Mouse (Mus musculus): Measurements from ENCODE around the gene Gpr18. TPM values are rescaled to one million over a fixed set of nuclear protein-coding genes. Genes with fewer than 3 reads are reported as not detected.
"Not testable (repeated sequence)": the region's sequence is repeated elsewhere in the genome, so short reads cannot be mapped to it uniquely, and the experiment has no call there.

Gpr18 gene
- polyA plus RNA-seq, 1 experiment from 2014 or later = not detected

DNA sequence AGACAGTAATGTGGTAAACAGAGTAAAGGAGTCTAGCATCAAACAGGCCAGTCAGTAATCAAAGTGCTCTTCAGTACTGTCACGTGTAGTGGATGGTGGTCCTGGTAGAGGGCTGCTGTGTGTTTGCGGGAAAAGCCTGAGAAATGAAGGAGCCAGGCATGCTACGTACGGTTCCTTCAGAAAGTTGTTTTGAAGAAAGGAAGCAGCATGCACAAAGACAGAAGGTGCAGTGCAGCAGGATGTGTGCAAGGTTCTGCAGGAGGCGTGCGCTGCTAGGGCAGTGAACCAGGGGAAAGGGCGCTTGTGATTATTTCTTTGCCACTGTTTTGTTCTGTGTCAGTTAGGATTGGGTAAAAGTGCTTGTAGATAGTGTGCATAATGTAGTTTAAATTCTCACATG is 34.4 kb downstream of the Gpr18 start:
- Histone ChIP-seq H3K36me3 (replicated peaks; ENCODE audit: control insufficient read depth, insufficient read depth) (no peaks in the 10 kb centered on the region), H3K27me3 (ENCODE audit: control insufficient read depth, insufficient read depth, low read length) (no peaks in the 10 kb centered on the region), H3K4me3 (replicated peaks; ENCODE audit: low read length) (no peak overlapping the region), H3K4me1 (replicated peaks; ENCODE audit: control insufficient read depth, insufficient read depth, low read length) (peaks cover 19% of the 10 kb centered on the region), H3K4me2 (replicated peaks) (no peak overlapping the region), H3K9me3 (ENCODE audit: control insufficient read depth, low read length) (no peaks in the 10 kb centered on the region), H3K27ac (no peak overlapping the region), H3K9ac (no peak overlapping the region)
- 94% methylated on average over 7 of the region's 7 CpGs for WGBS
- DNase-seq (ENCODE audit: low spot score) = no peak
- no peak for ATAC-seq (ENCODE audit: low FRiP score)

DNA sequence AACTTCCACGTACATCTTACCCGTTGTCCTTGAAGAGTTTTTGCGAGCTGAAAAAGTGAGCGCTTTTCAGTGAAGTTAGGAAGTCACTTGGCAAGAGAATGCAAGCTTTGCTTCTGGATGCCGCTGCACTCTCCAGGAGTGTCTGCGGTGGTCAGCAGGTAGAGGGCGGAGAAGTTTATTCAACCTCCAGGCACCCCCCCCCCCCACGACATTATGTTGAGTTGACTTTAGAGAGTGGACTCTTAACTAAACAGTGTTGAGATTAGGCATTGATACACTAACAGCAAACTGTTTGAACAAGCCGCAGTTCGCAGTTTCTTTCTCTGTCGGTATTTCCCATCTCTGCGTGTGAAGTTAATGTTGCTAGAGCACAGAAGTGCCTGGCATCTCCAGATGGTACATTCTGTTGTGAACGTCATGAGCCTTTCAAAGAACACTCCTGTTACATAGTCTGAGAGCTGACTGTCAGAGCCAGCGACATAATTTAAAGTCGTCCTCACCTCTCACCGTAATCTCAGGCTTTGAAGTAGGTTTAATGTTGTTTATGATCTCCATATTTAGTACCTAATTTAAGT is 36.2 kb downstream of the Gpr18 start:
- Histone ChIP-seq H3K27me3 (ENCODE audit: control insufficient read depth, insufficient read depth, low read length) (no peaks in the 10 kb centered on the region), H3K9me3 (ENCODE audit: control insufficient read depth, low read length) (no peaks in the 10 kb centered on the region), H3K4me1 (replicated peaks; ENCODE audit: control insufficient read depth, insufficient read depth, low read length) (peaks cover 19% of the 10 kb centered on the region), H3K27ac (no peak overlapping the region), H3K36me3 (replicated peaks; ENCODE audit: control insufficient read depth, insufficient read depth) (no peaks in the 10 kb centered on the region), H3K4me2 (replicated peaks) (peak overlapping the region; percentile 69), H3K9ac (peak overlapping the region; percentile 72), H3K4me3 (replicated peaks; ENCODE audit: low read length) (peak overlapping the region; percentile 75)
- no peak for ATAC-seq (ENCODE audit: low FRiP score)
- DNase-seq (ENCODE audit: low spot score) = no peak
- WGBS = 23% methylated on average over 16 of the region's 16 CpGs

DNA sequence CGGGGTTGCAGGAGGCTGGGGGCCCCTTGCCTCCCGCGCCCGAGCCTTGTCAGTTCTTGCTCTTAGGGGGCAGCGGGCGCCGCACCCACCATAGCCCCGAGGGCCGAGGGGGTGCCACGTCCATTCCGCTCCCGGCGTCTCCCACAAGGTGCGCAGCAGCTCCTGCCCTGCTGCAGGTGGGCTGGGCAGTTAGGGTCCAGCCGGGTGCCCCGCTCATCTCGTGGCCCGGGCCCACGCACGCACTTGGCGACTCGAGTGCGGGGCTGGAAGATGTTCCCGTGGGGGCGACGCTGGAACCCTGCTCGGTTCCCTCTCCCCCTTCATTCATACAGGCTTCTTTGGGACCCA is 36.7 kb downstream of the Gpr18 start:
- Histone ChIP-seq H3K4me1 (replicated peaks; ENCODE audit: control insufficient read depth, insufficient read depth, low read length) (peaks cover 19% of the 10 kb centered on the region), H3K36me3 (replicated peaks; ENCODE audit: control insufficient read depth, insufficient read depth) (no peaks in the 10 kb centered on the region), H3K27me3 (ENCODE audit: control insufficient read depth, insufficient read depth, low read length) (no peaks in the 10 kb centered on the region), H3K4me2 (replicated peaks) (peak overlapping the region; percentile 69), H3K9me3 (ENCODE audit: control insufficient read depth, low read length) (no peaks in the 10 kb centered on the region), H3K27ac (peak overlapping the region; percentile 33; the same call in 1 of the 2 replicates), H3K9ac (peak overlapping the region; percentile 72), H3K4me3 (replicated peaks; ENCODE audit: low read length) (peak overlapping the region; percentile 75)
- WGBS = under 1% methylated on average over 27 of the region's 27 CpGs
- ATAC-seq (ENCODE audit: low FRiP score) (no peak), DNase-seq (ENCODE audit: low spot score) (no peak)

DNA sequence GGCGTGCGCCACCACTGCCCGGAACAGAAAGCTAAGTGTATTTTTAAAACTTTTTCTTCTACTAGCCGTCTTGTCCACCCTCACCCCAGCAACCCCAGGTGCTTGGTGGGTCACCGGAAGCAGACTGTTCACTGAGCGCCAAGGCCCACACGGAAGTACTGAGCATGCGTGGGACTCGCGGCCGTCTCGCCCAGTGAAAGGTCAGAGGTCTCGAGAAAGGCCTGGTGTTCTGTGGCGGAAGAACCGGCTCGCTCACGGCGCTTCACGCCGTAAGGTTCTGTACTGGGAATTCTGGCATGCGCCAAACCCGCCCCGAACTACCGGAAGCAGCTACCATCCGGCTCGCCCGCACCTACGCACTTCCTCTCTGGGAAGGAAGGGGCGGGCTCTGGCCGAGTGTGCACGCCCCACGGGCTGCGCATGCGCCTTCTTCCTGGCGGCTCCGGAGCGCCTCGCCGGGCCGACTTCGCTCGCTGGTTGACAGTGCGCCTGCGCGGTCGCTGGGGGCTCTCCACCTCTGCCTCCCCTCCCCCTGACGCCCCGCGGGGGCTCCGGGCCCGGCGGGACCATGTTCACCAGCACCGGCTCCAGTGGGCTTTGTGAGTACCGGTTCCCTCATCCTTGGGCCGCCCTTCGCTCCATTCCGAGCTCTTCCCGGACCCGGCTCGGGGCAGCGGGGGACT is 37.3 kb downstream of the Gpr18 start, which contains the start of gene Ubac2:
Gene Ubac2 (plus strand): TSS at position 445 of the 683 bp plus-strand sequence.
- Histone ChIP-seq H3K4me1 (replicated peaks; ENCODE audit: control insufficient read depth, insufficient read depth, low read length) (peaks cover 19% of the 10 kb centered on the region), H3K27ac (peak within 1 kb of the TSS; percentile 91), H3K9me3 (ENCODE audit: control insufficient read depth, low read length) (no peaks in the 10 kb centered on the region), H3K27me3 (ENCODE audit: control insufficient read depth, insufficient read depth, low read length) (no peaks in the 10 kb centered on the region), H3K36me3 (replicated peaks; ENCODE audit: control insufficient read depth, insufficient read depth) (no peaks in the 10 kb centered on the region), H3K4me2 (replicated peaks) (peak within 1 kb of the TSS; percentile 69), H3K4me3 (replicated peaks; ENCODE audit: low read length) (peak within 1 kb of the TSS; percentile 75), H3K9ac (peak within 1 kb of the TSS; percentile 72)
- DNase-seq (ENCODE audit: low spot score) (peak; percentile 100), ATAC-seq (ENCODE audit: low FRiP score) (peak; percentile 99)
- under 1% methylated on average over 61 of the region's 61 CpGs for WGBS

DNA sequence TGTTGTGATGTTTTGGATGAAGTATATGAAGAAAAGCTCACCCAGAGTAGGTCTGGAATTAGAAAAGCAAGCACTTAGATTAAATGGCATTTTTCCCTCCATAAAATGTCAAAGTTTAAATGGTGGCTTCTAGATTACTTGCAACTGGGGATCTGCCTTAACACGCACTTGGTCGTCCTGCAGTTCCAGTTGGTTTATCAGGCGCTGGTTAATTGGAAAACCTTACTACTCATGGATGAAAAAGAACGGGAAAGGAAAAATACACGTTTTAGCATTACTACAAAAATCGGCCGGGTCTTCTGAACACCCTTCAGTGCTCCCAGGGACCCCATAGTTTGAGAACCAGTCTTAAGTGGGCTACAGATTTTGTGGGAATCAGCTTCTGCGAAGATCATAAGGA is 37.9 kb downstream of the Gpr18 start:
- H3K27ac ChIP-seq = peak overlapping the region; percentile 91
- no peak for DNase-seq (ENCODE audit: low spot score)

DNA sequence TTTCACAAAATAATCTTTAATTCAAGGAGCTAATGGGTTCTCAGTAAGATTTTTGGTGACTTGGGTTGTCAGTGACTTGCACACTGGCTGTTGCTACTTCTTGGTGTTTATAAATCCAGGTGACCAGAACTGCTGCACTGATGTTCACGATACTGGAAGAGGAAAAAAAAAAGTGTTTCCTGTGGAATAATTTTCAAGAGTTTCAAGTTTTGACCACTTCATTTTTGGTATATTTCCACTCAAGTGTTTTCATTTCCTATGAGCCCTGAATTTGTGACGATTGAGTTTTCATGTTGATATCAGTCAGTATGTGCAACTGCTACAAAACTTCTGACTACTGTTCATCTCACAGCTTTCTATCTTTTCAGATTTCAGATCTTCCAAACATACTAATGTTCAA is 38.7 kb downstream of the Gpr18 start:
- H3K9me3 ChIP-seq (ENCODE audit: control insufficient read depth, low read length) = no peaks in the 10 kb centered on the region
- H3K27me3 ChIP-seq (ENCODE audit: control insufficient read depth, insufficient read depth, low read length) = no peaks in the 10 kb centered on the region
- no peak overlapping the region for H3K9ac ChIP-seq
- DNase-seq (ENCODE audit: low spot score) = no peak
- peaks cover 19% of the 10 kb centered on the region for H3K4me1 ChIP-seq (replicated peaks; ENCODE audit: control insufficient read depth, insufficient read depth, low read length)
- no peaks in the 10 kb centered on the region for H3K36me3 ChIP-seq (replicated peaks; ENCODE audit: control insufficient read depth, insufficient read depth)
- 91% methylated on average over 2 of the region's 2 CpGs for WGBS
- no peak overlapping the region for H3K4me2 ChIP-seq (replicated peaks)
- H3K27ac ChIP-seq = no peak overlapping the region
- no peak for ATAC-seq (ENCODE audit: low FRiP score)
- no peak overlapping the region for H3K4me3 ChIP-seq (replicated peaks; ENCODE audit: low read length)

More for the DNA sequence above, 37.9 kb downstream of the Gpr18 start:
- ATAC-seq (ENCODE audit: low FRiP score) = no peak
- Histone ChIP-seq H3K27me3 (ENCODE audit: control insufficient read depth, insufficient read depth, low read length) (no peaks in the 10 kb centered on the region), H3K9me3 (ENCODE audit: control insufficient read depth, low read length) (no peaks in the 10 kb centered on the region), H3K4me2 (replicated peaks) (peak overlapping the region; percentile 57), H3K9ac (peak overlapping the region; percentile 72), H3K4me3 (replicated peaks; ENCODE audit: low read length) (peak overlapping the region; percentile 75), H3K4me1 (replicated peaks; ENCODE audit: control insufficient read depth, insufficient read depth, low read length) (peaks cover 19% of the 10 kb centered on the region), H3K36me3 (replicated peaks; ENCODE audit: control insufficient read depth, insufficient read depth) (no peaks in the 10 kb centered on the region)
- 30% methylated on average over 8 of the region's 8 CpGs for WGBS

DNA sequence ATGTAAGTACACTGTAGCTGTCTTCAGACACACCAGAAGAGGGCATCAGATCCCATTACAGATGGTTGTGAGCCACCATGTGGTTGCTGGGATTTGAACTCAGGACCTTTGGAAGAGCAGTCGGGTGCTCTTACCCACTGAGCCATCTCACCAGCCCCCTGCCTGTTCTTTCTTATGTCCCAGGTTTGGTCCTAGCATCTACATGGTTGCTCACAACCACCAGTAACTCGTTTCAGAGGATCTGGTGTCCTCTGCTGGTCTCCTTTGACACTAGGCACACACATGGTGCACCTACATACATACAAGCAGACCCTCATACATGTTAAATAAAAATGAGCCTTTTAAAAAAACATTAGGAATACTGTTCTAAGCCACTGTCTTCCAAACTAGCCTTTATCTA is 39.4 kb downstream of the Gpr18 start:
- not testable (repeated sequence) for DNase-seq (ENCODE audit: low spot score); H3K36me3 ChIP-seq (replicated peaks; ENCODE audit: control insufficient read depth, insufficient read depth); H3K9ac ChIP-seq; H3K4me2 ChIP-seq (replicated peaks); H3K27ac ChIP-seq; H3K9me3 ChIP-seq (ENCODE audit: control insufficient read depth, low read length); H3K4me3 ChIP-seq (replicated peaks; ENCODE audit: low read length); H3K27me3 ChIP-seq (ENCODE audit: control insufficient read depth, insufficient read depth, low read length); ATAC-seq (ENCODE audit: low FRiP score)
- WGBS = 72% methylated on average over 2 of the region's 2 CpGs
- peaks cover 19% of the 10 kb centered on the region for H3K4me1 ChIP-seq (replicated peaks; ENCODE audit: control insufficient read depth, insufficient read depth, low read length)

DNA sequence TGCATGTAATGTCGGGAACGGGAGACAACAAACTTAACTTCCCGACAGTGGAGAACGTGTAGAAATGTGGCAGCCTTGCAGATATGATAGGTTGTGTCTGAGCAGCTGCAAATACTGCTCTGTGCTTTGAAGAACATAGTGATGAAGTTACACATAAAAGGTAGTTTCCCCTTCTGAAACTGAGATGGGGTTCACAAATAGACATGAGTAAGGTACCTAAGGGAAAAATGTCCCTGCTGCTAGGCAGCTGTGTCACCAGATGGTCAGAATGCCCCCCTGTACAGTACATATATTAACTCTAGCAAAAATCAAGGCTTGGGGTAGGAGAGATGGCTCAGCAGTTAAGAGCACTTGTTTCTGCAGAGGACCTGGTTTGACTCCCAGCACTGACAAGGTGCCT is 41.9 kb downstream of the Gpr18 start:
- Histone ChIP-seq H3K9ac (no peak overlapping the region), H3K4me1 (replicated peaks; ENCODE audit: control insufficient read depth, insufficient read depth, low read length) (peaks cover 4% of the 10 kb centered on the region), H3K27ac (no peak overlapping the region), H3K36me3 (replicated peaks; ENCODE audit: control insufficient read depth, insufficient read depth) (no peaks in the 10 kb centered on the region), H3K27me3 (ENCODE audit: control insufficient read depth, insufficient read depth, low read length) (no peaks in the 10 kb centered on the region), H3K4me2 (replicated peaks) (no peak overlapping the region), H3K4me3 (replicated peaks; ENCODE audit: low read length) (no peak overlapping the region), H3K9me3 (ENCODE audit: control insufficient read depth, low read length) (no peaks in the 10 kb centered on the region)
- ATAC-seq (ENCODE audit: low FRiP score) = no peak
- 83% methylated on average over 4 of the region's 4 CpGs for WGBS
- no peak for DNase-seq (ENCODE audit: low spot score)

DNA sequence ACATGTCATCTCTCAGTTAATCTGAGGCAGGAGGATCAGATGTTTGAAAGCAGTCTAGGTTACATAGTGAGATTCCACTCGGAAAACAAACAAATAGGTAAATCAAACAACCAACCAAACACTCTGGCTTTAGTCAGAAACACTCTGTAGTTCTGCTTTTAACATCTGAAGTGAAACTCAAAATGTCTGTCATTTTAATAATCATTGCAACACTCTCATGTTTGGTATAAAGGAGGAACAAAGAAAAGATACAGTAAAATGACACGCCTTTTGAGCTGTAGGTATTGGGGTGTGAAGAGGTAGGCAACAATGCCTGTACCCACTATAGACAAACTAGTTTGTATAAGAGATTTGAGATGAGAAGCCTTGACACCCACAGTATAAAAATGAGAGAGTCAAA is 42.4 kb downstream of the Gpr18 start:
- no peak for ATAC-seq (ENCODE audit: low FRiP score)
- H3K27ac ChIP-seq = no peak overlapping the region
- no peak overlapping the region for H3K9ac ChIP-seq

More for the DNA sequence above, 42.4 kb downstream of the Gpr18 start:
- peaks cover 4% of the 10 kb centered on the region for H3K4me1 ChIP-seq (replicated peaks; ENCODE audit: control insufficient read depth, insufficient read depth, low read length)
- no peak overlapping the region for H3K4me3 ChIP-seq (replicated peaks; ENCODE audit: low read length)
- no peaks in the 10 kb centered on the region for H3K36me3 ChIP-seq (replicated peaks; ENCODE audit: control insufficient read depth, insufficient read depth)
- DNase-seq (ENCODE audit: low spot score) = no peak
- H3K27me3 ChIP-seq (ENCODE audit: control insufficient read depth, insufficient read depth, low read length) = no peaks in the 10 kb centered on the region
- H3K4me2 ChIP-seq (replicated peaks) = no peak overlapping the region
- H3K9me3 ChIP-seq (ENCODE audit: control insufficient read depth, low read length) = no peaks in the 10 kb centered on the region
- 80% methylated on average over 2 of the region's 2 CpGs for WGBS
